Mouse (Mus musculus) embryo, embryonic 11.5 days (tissue): ENCODE measurements around the gene Arsb.
"Not testable (repeated sequence)": the region's sequence is repeated elsewhere in the genome, so short reads cannot be mapped to it uniquely, and the experiment has no call there.

Experiments used
- DNase-seq: peaks from one replicate; pipeline ENCODE4 v3.0.0-alpha.2; 2012; ENCODE audit warnings: low read depth, low spot score

Gene Arsb

GRCm38 (mm10) chr13:93984521-93984920 is 213.1 kb downstream of the Arsb start:
- no peak for DNase-seq

GRCm38 (mm10) chr13:93985181-93985580 is 213.8 kb downstream of the Arsb start:
- DNase-seq, result no peak

GRCm38 (mm10) chr13:93985750-93986149 is 214.3 kb downstream of the Arsb start:
- not testable (repeated sequence) for DNase-seq

- no peak for DNase-seq
Observed at GRCm38 (mm10) chr13:93987611-93988010, 216.2 kb downstream of the Arsb start.

- DNase-seq, result no peak
Observed at GRCm38 (mm10) chr13:93989208-93989607, 217.8 kb downstream of the Arsb start.

- no peak for DNase-seq
Observed at GRCm38 (mm10) chr13:93989736-93990611, 218.5 kb downstream of the Arsb start.

GRCm38 (mm10) chr13:93990841-93991240 is 219.4 kb downstream of the Arsb start:
- DNase-seq, result no peak

- no peak for DNase-seq
Observed at GRCm38 (mm10) chr13:93992342-93992882, 221.0 kb downstream of the Arsb start.
